Mouse (Mus musculus): ENCODE results near the gene Keg1. TPM values are rescaled to one million over a fixed set of nuclear protein-coding genes. Genes with fewer than 3 reads are reported as not detected.
"Not testable (repeated sequence)": the region's sequence is repeated elsewhere in the genome, so short reads cannot be mapped to it uniquely, and the experiment has no call there.

The Keg1 gene
- polyA plus RNA-seq, 1 experiment from 2014 or later: not detected

DNA sequence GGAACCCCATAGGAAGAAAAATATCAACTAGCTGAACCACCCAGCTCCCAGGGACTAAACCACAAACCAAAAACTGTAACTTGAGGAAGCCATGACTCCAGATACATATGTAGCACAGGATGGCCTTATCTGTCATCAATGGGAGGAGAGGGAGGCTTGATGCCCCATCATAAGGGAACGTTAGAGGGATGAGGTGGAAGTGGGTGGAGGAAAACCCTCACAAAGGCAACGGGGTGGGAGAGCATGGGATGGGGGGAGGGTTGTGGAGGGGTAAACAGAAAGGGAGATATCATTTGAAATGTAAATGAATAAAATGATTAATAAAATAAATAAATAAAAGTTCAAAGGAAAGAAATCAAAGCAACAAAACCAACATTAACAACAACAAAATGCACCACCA, 24.9 kb downstream of the Keg1 start:
- Histone ChIP-seq H3K27me3 (no peaks in the 10 kb centered on the region), H3K9me3 (no peaks in the 10 kb centered on the region), H3K9ac (no peak overlapping the region), H3K27ac (replicated peaks) (no peak overlapping the region), H3K4me1 (replicated peaks) (no peaks in the 10 kb centered on the region), H3K4me3 (no peak overlapping the region), H3K4me2 (no peak overlapping the region), H3K36me3 (no peaks in the 10 kb centered on the region)
- no peak for ATAC-seq (ENCODE audit: low read depth)
- 67% methylated on average over 2 of the region's 2 CpGs for WGBS

DNA sequence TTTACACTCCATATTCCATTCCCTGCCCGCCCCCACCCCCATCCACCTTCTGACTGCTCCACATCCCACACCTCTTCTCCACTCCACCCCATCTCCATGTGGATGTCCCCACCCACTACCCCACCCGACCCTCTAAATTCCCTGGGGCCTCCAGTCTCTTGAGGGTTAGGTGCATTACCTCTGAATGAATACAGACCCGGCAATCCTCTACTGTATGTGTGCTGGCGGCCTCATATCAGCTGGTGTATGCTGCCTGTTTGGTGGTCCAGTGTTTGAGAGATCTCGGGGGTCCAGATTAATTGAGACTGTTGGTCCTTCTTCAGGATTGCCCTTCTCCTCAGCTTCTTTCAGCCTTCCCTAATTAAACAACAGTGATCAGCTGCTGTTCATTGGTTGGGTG, 25.3 kb downstream of the Keg1 start:
- not testable (repeated sequence) for H3K27me3 ChIP-seq; H3K27ac ChIP-seq (replicated peaks); H3K9ac ChIP-seq; H3K4me3 ChIP-seq; H3K4me1 ChIP-seq (replicated peaks); ATAC-seq (ENCODE audit: low read depth); H3K36me3 ChIP-seq; H3K4me2 ChIP-seq; H3K9me3 ChIP-seq
- 86% methylated on average over 5 of the region's 5 CpGs for WGBS

DNA sequence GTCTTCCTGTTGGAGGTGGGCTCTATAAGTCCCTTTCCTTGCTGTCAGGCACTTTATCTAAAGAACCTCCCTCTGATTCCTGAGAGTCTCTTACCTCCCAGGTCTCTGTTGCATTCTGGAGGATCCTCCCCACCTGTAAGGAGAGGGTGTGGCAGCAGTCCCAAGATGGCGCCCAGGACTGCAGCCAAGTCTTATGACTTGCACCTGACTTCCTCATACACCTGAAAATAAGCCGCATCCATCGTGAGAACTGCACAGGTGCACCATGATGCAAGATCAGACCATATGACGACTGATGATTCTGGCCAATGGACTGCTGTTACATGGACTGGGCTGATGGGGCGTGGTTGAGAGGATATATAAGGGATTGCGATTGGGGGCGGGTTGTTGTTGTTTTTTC, 26.0 kb downstream of the Keg1 start:
- not testable (repeated sequence) for H3K4me2 ChIP-seq; H3K9me3 ChIP-seq; H3K4me1 ChIP-seq (replicated peaks); H3K36me3 ChIP-seq; H3K27me3 ChIP-seq; H3K9ac ChIP-seq; ATAC-seq (ENCODE audit: low read depth); H3K27ac ChIP-seq (replicated peaks); H3K4me3 ChIP-seq
- 91% methylated on average over 7 of the region's 7 CpGs for WGBS

DNA sequence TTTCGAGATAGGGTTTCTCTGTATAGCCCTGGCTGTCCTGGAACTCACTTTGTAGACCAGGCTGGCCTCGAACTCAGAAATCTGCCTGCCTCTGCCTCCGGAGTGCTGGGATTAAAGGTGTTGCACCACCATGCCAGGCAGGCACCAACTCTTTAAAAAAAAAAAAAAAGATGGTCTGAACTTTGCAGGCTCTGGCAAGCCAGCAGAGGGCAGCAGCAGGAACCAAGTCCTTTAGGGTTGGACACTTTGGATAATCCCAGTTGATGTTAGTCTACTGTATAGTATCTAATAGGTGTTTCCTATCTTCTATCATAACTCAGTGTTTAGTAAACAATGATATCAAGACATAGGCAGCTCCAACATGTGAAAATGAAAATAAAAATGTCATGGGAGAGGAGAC, 26.7 kb downstream of the Keg1 start:
- ATAC-seq (ENCODE audit: low read depth): no peak
- no peaks in the 10 kb centered on the region for H3K36me3 ChIP-seq
- no peaks in the 10 kb centered on the region for H3K4me1 ChIP-seq (replicated peaks)
- H3K9me3 ChIP-seq: no peaks in the 10 kb centered on the region
- no peak overlapping the region for H3K4me3 ChIP-seq
- H3K4me2 ChIP-seq: no peak overlapping the region
- no peaks in the 10 kb centered on the region for H3K27me3 ChIP-seq
- H3K9ac ChIP-seq: no peak overlapping the region
- no peak overlapping the region for H3K27ac ChIP-seq (replicated peaks)
- 74% methylated on average over 3 of the region's 3 CpGs for WGBS

- H3K27ac ChIP-seq (replicated peaks): no peak overlapping the region
- H3K36me3 ChIP-seq: no peaks in the 10 kb centered on the region
- no peaks in the 10 kb centered on the region for H3K4me1 ChIP-seq (replicated peaks)
- WGBS: 86% methylated on average over 1 of the region's 1 CpGs
- no peaks in the 10 kb centered on the region for H3K9me3 ChIP-seq
- no peak overlapping the region for H3K4me2 ChIP-seq
- H3K4me3 ChIP-seq: no peak overlapping the region
- H3K27me3 ChIP-seq: no peaks in the 10 kb centered on the region
- ATAC-seq (ENCODE audit: low read depth): no peak
- no peak overlapping the region for H3K9ac ChIP-seq
These were observed 30.3 kb downstream of the Keg1 start for GRCm38 (mm10) chr19:12725851-12726250.

- no peak for ATAC-seq (ENCODE audit: low read depth)
- WGBS: 52% methylated on average over 1 of the region's 1 CpGs
These were observed 35.5 kb downstream of the Keg1 start for GRCm38 (mm10) chr19:12731036-12731435.

DNA sequence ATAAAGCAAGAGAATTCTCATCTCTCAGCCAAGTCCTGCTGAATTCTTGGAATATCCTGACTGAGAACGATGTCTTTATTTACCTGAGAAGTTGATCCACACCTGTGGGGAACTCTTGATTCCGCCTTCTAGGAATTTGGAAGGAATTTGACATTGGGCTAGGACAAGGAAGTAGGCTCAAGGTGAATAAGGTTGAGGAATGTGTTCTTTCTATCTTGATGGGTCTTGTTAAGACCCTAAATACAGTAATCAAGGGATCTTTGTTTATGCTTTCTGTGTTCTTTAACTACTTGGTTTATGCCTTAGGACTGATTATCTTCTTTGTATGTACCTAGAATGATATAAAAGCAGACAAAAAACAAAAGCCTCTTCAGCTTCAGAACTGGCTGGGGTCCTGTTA, 36.4 kb downstream of the Keg1 start:
- no peak for ATAC-seq (ENCODE audit: low read depth)
- H3K27me3 ChIP-seq: no peaks in the 10 kb centered on the region
- H3K9ac ChIP-seq: no peak overlapping the region
- no peak overlapping the region for H3K4me3 ChIP-seq
- H3K27ac ChIP-seq (replicated peaks): no peak overlapping the region
- H3K9me3 ChIP-seq: no peaks in the 10 kb centered on the region
- WGBS: 85% methylated on average over 2 of the region's 2 CpGs
- H3K4me2 ChIP-seq: no peak overlapping the region
- no peaks in the 10 kb centered on the region for H3K36me3 ChIP-seq
- no peaks in the 10 kb centered on the region for H3K4me1 ChIP-seq (replicated peaks)

More at GRCm38 (mm10) chr19:12731036-12731435, 35.5 kb downstream of the Keg1 start:
- H3K9ac ChIP-seq: no peak overlapping the region
- H3K4me1 ChIP-seq (replicated peaks): no peaks in the 10 kb centered on the region
- H3K36me3 ChIP-seq: no peaks in the 10 kb centered on the region
- no peaks in the 10 kb centered on the region for H3K9me3 ChIP-seq
- no peak overlapping the region for H3K27ac ChIP-seq (replicated peaks)
- H3K27me3 ChIP-seq: no peaks in the 10 kb centered on the region
- H3K4me2 ChIP-seq: no peak overlapping the region
- no peak overlapping the region for H3K4me3 ChIP-seq

DNA sequence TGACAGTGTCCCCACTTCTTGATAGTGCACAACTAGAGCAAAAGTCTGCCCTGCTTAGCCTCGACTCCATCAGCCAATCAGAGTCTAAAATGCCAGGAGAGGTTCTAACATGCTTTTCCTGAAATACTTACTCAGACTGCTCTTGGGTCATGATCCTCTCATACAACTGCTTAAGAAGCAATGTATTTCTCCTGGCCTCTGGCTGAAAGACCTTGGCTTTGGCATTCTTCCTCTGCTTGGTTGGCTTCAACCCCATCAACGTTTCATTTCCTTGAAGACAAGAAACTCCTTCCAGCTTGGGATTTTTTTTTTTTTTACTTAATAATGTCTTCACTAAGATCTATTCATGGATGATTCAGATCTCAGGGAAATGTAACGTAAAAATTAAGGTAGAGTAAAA, 60.7 kb downstream of the Keg1 start:
- 85% methylated on average over 3 of the region's 3 CpGs for WGBS
- no peaks in the 10 kb centered on the region for H3K9me3 ChIP-seq
- H3K27me3 ChIP-seq: no peaks in the 10 kb centered on the region
- ATAC-seq (ENCODE audit: low read depth): no peak
- H3K4me1 ChIP-seq (replicated peaks): no peaks in the 10 kb centered on the region
- no peak overlapping the region for H3K27ac ChIP-seq (replicated peaks)
- no peak overlapping the region for H3K4me3 ChIP-seq
- H3K4me2 ChIP-seq: no peak overlapping the region
- no peak overlapping the region for H3K9ac ChIP-seq
- H3K36me3 ChIP-seq: no peaks in the 10 kb centered on the region

GRCm38 (mm10) chr19:12758936-12759478, 63.4 kb downstream of the Keg1 start:
- Histone ChIP-seq H3K4me2 (no peak overlapping the region), H3K27ac (replicated peaks) (no peak overlapping the region), H3K4me3 (no peak overlapping the region), H3K9me3 (no peaks in the 10 kb centered on the region), H3K9ac (no peak overlapping the region), H3K4me1 (replicated peaks) (no peaks in the 10 kb centered on the region), H3K27me3 (no peaks in the 10 kb centered on the region), H3K36me3 (peaks cover 18% of the 10 kb centered on the region)
- no peak for ATAC-seq (ENCODE audit: low read depth)
- 94% methylated on average over 1 of the region's 1 CpGs for WGBS

DNA sequence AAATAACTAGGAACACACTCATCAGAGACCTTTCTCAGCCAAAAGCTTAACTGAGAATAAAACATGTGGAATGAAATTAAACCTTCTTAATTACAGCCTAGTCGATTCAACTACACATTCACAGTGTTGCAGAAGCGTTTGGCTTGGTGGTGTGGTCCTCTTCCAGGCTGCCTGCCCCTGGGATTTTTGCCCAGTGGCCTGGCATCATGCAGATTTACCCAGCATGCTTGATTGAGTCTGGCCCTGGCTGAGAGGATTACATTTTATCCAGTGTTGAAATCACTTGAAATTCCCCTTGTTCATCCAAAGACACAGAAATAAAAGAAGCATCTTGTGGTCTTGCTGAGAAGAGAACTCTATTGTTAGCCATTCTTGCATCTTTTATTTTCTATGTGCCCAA, 64.1 kb downstream of the Keg1 start:
- no peak overlapping the region for H3K4me2 ChIP-seq
- H3K9ac ChIP-seq: no peak overlapping the region
- H3K27ac ChIP-seq (replicated peaks): no peak overlapping the region
- H3K4me3 ChIP-seq: no peak overlapping the region
- no peaks in the 10 kb centered on the region for H3K9me3 ChIP-seq
- no peak for ATAC-seq (ENCODE audit: low read depth)
- no peaks in the 10 kb centered on the region for H3K27me3 ChIP-seq
- peaks cover 24% of the 10 kb centered on the region for H3K36me3 ChIP-seq
- WGBS: 81% methylated on average over 2 of the region's 2 CpGs
- no peaks in the 10 kb centered on the region for H3K4me1 ChIP-seq (replicated peaks)

- Histone ChIP-seq H3K4me1 (replicated peaks) (no peaks in the 10 kb centered on the region), H3K9ac (no peak overlapping the region), H3K36me3 (peaks cover 31% of the 10 kb centered on the region), H3K4me3 (no peak overlapping the region), H3K9me3 (no peaks in the 10 kb centered on the region), H3K4me2 (no peak overlapping the region), H3K27me3 (no peaks in the 10 kb centered on the region), H3K27ac (replicated peaks) (no peak overlapping the region)
- WGBS: 64% methylated on average over 2 of the region's 2 CpGs
- no peak for ATAC-seq (ENCODE audit: low read depth)
These were observed 66.9 kb downstream of the Keg1 start for GRCm38 (mm10) chr19:12762212-12763130.

DNA sequence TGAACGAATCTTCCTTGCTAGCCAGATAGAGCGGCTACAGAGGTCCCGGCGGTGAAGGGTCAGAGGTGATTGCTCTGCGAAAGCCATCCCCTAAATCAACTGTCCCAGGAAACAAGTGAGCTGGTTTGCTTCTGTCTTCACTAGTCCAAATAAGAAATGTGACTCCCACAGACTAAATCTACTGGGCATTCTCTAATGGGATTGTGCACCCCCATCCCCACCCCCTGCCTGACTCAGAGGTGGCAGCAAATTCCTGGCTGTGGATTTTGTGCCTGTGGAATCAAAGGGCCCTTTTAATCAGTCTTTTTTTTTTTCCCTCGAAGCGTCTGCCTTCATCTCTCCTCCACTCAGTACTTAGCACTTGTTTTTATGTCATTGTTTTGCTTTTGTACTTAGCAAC, 69.7 kb downstream of the Keg1 start, which contains the start of gene Cntf:
Gene Cntf (minus strand): TSS at position 325 of the 400 bp plus-strand sequence.
- Histone ChIP-seq H3K27me3 (no peaks in the 10 kb centered on the region), H3K4me3 (no peak within 1 kb of the TSS), H3K9ac (no peak within 1 kb of the TSS), H3K4me1 (replicated peaks) (no peaks in the 10 kb centered on the region), H3K36me3 (peaks cover 53% of the 10 kb centered on the region), H3K27ac (replicated peaks) (no peak within 1 kb of the TSS), H3K4me2 (no peak within 1 kb of the TSS), H3K9me3 (no peaks in the 10 kb centered on the region)
- no peak for ATAC-seq (ENCODE audit: low read depth)
- 31% methylated on average over 7 of the region's 7 CpGs for WGBS
